Mouse (Mus musculus) liver, adult 2 months (tissue): ENCODE results near the gene Tradd.

Experiments used
- CTCF ChIP-seq: fragments of 200-500 bp; IDR thresholded peaks from 2 replicates; pipeline ENCODE4 v1.5.1; 2011; ENCODE audit warnings: low read depth, low read length, control low read depth
- POLR2A ChIP-seq: fragments of 200-500 bp; IDR thresholded peaks from 2 replicates; pipeline ENCODE4 v1.6.1; 2011; ENCODE audit warnings: low read length, control low read depth; ENCODE audit not compliant: insufficient read depth; ENCODE audit errors: extremely low read depth

GRCm38 (mm10) chr8:105282239-105282638 is 17.8 kb upstream of the Tradd start:
- TF ChIP-seq POLR2A: no peak
- no peak for TF ChIP-seq CTCF
